Mouse (Mus musculus): ENCODE measurements around the gene Cuedc1.

The Cuedc1 gene

DNA sequence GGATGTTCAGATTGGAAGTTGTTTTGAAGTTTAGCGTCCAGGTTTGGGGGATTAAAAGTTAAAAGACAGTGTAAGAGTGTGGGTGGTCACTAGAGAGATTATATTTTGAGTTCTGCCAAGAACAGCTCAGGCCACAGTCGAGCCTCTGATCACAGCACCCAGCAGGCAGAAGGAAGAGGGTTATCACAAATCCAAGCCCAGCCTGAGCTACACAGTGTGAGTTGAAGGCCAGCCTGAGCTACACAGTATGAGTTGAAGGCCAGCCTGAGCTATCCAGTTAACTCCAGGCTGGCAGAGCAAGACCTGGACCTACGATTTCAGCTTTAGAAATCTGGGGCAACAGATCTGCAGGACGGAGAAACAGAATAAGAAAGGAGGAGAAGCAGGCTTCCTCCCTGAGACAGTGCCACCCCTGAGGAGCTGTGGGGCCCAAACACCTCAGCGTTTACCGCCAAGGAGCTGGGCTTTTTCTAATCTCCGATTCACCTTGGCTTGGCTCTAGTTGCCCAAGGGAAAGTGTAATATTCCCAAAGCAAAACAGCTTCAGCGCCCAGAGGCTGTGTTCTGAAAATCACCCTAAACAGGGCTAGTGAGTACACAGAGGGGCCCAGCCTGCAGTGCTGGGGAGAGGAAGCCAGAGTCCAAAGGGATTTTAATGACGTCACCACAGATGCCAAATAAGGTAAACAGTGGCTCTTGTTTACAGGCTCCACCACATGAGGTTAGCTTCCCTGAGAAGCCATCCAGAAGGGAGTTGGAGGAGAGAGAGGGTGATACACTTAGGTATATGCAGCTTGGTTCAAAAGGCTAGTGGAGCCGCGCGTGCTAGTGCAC, 143.8 kb downstream of the Cuedc1 start:
- DNase-seq, result no peak

Measured in cerebellum, postnatal 25 days (tissue).